Mouse (Mus musculus): ENCODE measurements around the gene Irgc1.
"Not testable (repeated sequence)": the region's sequence is repeated elsewhere in the genome, so short reads cannot be mapped to it uniquely, and the experiment has no call there.

The Irgc1 gene

GRCm38 (mm10) chr7:24435305-24435704 lies 16.8 kb downstream of the Irgc1 start:
- DNase-seq (ENCODE audit: low spot score): no peak

DNA sequence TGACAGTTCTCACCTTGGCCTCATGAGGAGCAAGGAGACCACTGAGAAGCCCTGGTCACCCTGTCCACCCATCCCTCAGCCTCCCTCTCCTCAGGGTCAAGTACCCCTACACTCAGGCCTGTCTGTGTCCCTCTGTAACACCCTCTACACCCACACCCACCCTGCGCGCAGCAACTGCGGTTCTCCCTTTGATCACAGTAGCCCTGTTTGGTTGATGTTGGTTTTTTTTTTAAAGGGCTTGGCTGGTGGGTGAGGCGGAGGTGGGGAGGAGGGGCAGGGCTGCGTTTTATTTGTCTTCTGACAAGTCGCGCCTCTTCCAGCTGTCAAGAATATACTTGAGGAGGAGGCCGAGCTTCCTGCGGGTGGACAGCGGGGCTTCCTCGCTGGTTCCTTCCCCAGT lies 20.4 kb downstream of the Irgc1 start:
- no peak for DNase-seq (ENCODE audit: low spot score)

DNA sequence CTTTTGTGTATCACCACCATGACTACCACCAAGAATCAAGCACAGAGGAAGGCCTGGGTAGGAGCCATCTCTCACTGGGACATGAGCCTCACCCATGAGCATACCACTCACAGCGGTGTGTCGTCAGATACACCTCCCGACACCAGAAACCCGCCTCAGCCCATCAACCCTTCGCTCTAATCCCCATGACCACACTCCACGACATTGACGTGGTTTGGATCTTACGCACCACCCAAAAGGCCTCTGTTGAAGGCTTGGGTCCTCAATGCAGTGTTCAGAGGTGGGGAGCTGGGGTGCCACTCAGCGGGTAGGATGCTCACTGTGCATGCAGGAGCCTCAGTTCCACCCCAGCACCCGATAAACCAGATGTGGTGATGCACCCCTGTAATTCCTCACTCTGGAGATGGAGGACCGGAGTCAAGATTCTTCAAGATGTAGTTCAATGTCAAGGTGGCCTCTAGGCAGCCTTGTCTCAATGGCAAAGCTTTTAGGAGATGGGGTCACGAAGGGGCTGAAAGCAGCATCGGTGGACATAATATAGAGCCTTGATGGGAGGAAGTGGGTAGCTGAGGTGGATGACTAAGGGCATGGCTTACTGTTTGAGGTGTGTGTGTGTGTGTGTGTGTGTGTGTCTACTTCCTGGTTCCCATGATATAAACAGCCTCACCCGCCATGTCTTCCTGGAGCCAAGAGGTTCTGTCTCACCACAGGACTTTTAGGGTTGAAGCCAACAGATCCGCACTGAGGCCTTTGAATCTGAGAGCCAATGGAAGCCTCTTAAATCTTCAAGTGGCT lies 21.3 kb downstream of the Irgc1 start:
- DNase-seq (ENCODE audit: low spot score): no peak

DNA sequence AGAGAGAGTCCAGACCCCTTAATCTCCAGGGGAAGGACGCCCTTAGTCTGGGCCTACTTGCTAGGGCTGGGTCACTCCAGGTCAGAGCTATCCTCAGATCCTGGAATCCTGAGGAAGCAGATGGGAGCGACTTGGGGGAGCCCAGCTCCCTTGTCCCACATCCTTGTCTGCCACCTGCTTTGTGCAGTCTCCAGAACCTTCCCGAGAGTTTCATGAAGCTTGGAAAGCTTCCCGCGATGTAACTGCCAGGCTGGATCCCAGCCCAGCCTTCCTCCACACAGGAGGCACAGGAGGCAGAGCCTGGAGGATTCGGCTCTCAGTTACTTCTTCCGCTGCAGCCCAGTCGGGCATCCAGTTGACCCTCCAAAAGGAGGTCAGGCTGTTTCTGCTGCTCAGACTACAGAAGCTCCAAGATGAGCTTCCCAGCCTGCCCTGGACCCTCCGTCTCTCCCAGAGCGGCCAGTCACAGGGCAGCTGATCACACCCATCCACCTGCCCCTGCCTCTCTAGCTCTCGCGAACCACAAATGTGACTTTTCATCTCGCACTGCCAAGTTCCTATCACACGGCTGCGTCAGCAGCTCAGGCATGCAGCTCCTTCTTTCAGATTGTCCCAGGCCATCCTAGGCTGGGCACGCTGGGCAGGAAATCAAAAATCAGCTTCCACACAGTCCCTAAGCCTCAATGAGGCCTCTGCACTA lies 22.5 kb downstream of the Irgc1 start:
- peak; percentile 83 for DNase-seq (ENCODE audit: low spot score)

GRCm38 (mm10) chr7:24428725-24429124 lies 23.4 kb downstream of the Irgc1 start:
- no peak for DNase-seq (ENCODE audit: low spot score)

DNA sequence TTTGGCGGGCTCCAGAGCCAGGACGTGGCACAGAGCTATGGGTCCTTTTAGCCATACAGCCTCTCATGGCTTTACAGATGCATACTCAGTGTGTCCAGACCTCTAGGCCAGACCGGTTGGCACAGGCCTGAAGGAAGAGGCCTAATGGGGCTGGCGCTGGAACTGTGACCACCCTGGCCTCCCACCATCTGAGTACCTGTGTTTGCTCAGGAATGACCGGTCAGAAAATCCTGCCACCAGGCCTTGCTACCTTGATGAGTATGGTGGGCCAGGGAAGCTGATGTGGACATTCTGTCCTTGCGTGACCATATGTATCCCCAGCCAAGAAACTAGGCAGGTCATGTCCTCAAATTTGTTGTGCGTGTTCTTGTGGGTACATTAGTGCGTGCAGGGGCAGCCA lies 24.9 kb downstream of the Irgc1 start:
- DNase-seq (ENCODE audit: low spot score): no peak

GRCm38 (mm10) chr7:24425919-24426318 lies 26.2 kb downstream of the Irgc1 start:
- DNase-seq (ENCODE audit: low spot score): no peak

- DNase-seq (ENCODE audit: low spot score): no peak
These were observed 28.0 kb downstream of the Irgc1 start for GRCm38 (mm10) chr7:24423956-24424732.

GRCm38 (mm10) chr7:24423107-24423763 lies 28.9 kb downstream of the Irgc1 start:
- DNase-seq (ENCODE audit: low spot score): no peak

- no peak for DNase-seq (ENCODE audit: low spot score)
These were observed 29.8 kb downstream of the Irgc1 start for GRCm38 (mm10) chr7:24422251-24422650.

GRCm38 (mm10) chr7:24421648-24422047 lies 30.4 kb downstream of the Irgc1 start:
- no peak for DNase-seq (ENCODE audit: low spot score)

DNA sequence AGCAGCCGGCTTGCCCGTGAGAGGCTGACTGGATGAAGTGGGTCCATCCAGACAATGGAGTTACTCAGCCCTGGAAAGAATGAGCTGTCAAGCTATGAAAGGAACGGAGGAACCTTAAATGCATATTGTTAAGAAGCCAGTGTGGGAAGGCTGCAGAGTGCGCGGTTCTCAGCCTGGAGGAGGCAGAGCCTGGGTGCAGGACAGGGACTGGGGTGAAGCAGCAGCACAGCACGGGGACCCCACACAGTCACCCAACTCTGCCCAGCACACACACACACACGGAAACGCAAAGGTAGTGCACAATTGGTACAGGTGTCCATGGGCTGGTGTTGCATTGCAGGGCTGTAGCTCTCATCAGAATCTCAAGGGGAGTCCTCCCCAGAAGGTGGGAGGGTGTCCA lies 32.5 kb downstream of the Irgc1 start:
- no peak for DNase-seq (ENCODE audit: low spot score)

DNA sequence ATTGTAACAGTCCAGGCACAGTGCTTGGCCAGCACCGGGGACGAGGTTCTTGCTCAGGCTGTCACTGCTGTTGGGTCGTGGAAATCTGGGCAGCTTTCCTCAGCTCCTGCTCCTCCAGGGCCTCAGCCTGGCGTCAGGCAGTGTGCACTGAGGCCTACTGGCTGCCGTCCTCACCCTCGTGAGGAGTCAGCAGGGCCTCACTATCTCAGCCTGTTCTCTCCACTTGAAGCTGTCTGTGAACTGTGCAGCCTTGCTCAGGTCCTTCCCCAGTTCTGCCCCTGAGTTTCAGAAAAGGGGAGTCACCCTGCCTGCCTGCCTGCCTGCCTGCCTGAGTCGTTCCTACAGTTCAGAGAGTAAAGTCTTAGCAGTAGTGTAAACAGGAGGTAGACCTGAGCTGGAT lies 36.8 kb downstream of the Irgc1 start:
- no peak for DNase-seq (ENCODE audit: low spot score)

DNA sequence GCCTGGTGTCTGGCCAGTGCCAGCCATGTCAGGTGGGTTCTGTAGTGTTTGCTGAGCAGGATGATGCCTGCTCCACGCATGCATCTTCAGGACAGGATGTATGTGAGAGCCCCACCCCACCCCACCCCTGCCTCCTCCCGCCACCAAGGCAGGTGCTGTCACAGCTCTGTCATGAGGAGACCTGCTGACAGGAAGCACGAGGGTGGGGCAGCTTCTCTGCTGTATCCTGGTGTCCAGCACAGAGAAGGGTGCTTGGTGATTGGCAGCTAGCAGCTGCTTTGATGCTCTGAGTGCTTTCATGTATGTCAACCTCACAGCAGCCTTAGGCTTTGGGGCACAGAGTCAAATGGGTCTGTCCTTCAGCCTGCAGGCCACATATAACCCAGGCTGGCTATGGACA lies 38.5 kb downstream of the Irgc1 start:
- DNase-seq (ENCODE audit: low spot score): no peak

DNA sequence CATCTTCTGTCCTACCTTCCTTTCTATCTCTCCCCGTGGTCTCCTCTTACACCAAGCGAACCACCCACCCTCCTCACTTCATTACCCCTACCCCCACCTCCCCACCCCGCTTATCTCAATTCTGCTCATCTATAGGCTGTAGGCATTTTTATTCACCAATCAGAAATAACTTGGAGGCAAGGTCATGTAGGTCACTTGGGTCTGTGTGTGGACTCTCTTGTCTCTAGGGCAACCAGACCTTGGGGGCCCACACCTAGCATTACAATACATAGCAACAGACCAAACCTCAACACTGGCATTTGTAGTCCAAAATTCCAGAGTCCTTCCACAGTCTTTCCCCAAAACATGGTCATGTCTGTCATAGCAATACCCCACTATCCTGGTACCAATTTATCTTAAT lies 41.3 kb downstream of the Irgc1 start:
- DNase-seq (ENCODE audit: low spot score): no peak

- DNase-seq (ENCODE audit: low spot score): no peak
These were observed 42.0 kb downstream of the Irgc1 start for GRCm38 (mm10) chr7:24410123-24410522.

DNA sequence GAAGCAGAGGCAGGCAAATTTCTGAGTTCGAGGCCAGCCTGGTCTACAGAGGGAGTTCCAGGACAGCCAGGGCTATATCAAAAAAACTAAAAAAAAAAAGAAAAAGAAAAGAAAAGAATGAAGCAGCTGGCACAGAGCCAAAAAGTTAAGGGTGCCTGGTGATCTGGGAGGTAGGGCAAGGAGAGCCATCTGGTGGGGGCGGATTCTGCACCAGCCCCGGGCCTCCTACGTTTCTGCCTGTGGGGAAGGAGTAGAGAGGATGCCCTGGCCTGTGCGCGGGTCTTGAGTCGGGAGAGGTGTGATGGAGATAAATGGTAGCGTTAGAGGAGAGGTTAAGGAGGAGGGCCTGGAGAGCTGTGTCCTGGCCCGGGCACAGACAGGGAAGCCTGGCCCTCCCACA lies 43.9 kb downstream of the Irgc1 start:
- DNase-seq (ENCODE audit: low spot score): no peak

DNA sequence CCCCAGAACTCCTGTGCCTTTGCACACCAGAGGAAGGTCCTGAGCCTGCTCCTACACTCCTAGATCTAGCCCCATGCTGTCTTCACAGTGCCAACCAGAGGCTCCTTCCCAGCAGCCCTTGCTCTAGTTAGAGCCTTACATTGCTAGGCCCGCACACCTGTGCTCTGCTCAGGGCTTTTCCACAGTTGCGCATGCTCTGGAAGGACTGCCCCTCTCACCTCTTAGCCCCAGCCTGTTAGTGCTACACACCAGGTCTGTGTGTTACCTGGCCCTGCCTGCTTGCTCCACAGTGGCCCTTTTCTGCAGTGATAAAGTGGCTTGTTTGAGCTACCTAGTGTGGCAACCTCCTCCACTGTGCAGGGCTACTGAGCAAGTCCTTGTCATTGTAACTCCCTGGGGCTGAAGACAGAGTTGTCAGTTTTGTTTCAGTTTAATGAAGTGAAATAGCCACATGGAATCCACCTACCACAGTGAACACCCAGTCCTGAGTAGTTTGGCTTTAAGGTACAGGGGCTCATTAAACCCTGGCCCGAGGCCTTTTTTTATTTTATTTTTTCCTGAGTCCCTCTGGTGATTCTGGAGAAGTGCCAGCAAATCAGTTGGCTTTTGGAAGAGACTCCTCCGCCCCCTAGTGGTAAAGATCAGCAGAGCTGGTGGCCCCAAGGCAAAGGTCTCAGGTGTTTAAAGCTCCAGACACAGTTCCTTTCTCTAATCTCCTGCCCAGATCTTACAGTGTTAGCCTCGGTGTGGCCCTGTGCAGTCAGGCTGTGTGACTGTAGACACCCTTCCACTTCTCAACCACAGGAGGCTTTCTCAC lies 45.4 kb downstream of the Irgc1 start:
- peak; percentile 83 for DNase-seq (ENCODE audit: low spot score)

DNA sequence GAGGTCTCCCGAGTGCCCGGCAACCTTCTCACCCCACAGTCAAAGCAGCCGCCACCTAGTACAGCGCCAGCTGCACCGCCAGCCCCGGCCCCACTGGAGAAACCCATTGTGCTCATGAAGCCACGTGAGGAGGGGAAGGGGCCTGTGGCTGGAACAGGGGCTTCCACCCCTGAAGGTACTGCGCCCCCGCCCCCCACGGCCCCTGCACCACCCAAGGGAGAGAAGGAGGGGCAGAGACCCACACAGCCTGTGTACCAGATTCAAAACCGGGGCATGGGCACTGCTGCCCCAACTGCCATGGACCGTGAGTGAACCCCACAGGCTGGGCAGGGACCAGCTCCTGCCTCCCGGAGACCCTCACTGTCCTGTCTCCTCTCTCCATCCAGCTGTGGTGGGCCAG lies 46.4 kb downstream of the Irgc1 start:
- DNase-seq (ENCODE audit: low spot score): no peak

GRCm38 (mm10) chr7:24402851-24403250 lies 49.2 kb downstream of the Irgc1 start:
- no peak for DNase-seq (ENCODE audit: low spot score)

GRCm38 (mm10) chr7:24400489-24400888 lies 51.6 kb downstream of the Irgc1 start:
- DNase-seq (ENCODE audit: low spot score): not testable (repeated sequence)

GRCm38 (mm10) chr7:24400082-24400452 lies 52.0 kb downstream of the Irgc1 start:
- no peak for DNase-seq (ENCODE audit: low spot score)
